Mouse (Mus musculus) forebrain, embryonic 10.5 days (tissue): ENCODE results near the gene Hdac4. TPM values are rescaled to one million over a fixed set of nuclear protein-coding genes. Genes with fewer than 3 reads are reported as not detected.

ENCODE experiments used
- DNase-seq: peaks from one replicate; pipeline ENCODE4 v3.0.0-alpha.2; 2017; ENCODE audit warnings: low spot score; ENCODE audit errors: extremely low spot score
- H3K27ac ChIP-seq: fragments of 300-500 bp; sonication (generic); 2 replicates; pipeline ENCODE4 v1.5.1; 2016; ENCODE audit warnings: mild to moderate bottlenecking
- H3K27me3 ChIP-seq: fragments of 300-500 bp; sonication (generic); 2 replicates; pipeline ENCODE4 v1.6.1; 2016; ENCODE audit warnings: mild to moderate bottlenecking; ENCODE audit not compliant: poor library complexity, severe bottlenecking
- H3K36me3 ChIP-seq: fragments of 300-500 bp; sonication (generic); replicated peaks from 2 replicates; pipeline ENCODE4 v1.6.1; 2016; ENCODE audit warnings: mild to moderate bottlenecking, moderate library complexity
- H3K4me1 ChIP-seq: fragments of 300-500 bp; sonication (generic); 2 replicates; pipeline ENCODE4 v1.6.1; 2016
- H3K4me3 ChIP-seq: fragments of 300-500 bp; sonication (generic); 2 replicates; pipeline ENCODE4 v1.5.1; 2016; ENCODE audit warnings: mild to moderate bottlenecking, moderate library complexity
- H3K9me3 ChIP-seq: fragments of 300-500 bp; sonication (generic); 2 replicates; pipeline ENCODE4 v1.6.1; 2016; ENCODE audit warnings: mild to moderate bottlenecking, moderate library complexity
- WGBS: fragments of 180-500 bp; shearing (Covaris S2); methylation state at CpG from one replicate; pipeline ENCODE4 v1.1.7; 2016; 5-methylcytosine and 5-hydroxymethylcytosine counted together
- polyA plus RNA-seq: library from polyadenylated mRNA; unstranded; fragments of >200 nt; fragmentation: Nextera tagmentation; extraction: Ambion mirVana; gene quantifications from 2 replicates; pipeline ENCODE4 v1.2.1, GENCODE M21; 2016

Hdac4 gene
- polyA plus RNA-seq, 1 experiment from 2014 or later, result 20.6 TPM

- Histone ChIP-seq H3K9me3 (no peaks in the 10 kb centered on the region), H3K27ac (no peak overlapping the region), H3K4me3 (no peak overlapping the region), H3K27me3 (no peaks in the 10 kb centered on the region), H3K4me1 (peaks cover 42% of the 10 kb centered on the region), H3K36me3 (no peaks in the 10 kb centered on the region)
- no peak for DNase-seq
- 93% methylated on average over 10 of the region's 10 CpGs for WGBS
Observed at GRCm38 (mm10) chr1:92082156-92082836, 113.2 kb downstream of the Hdac4 start.

- WGBS, result 93% methylated on average over 11 of the region's 11 CpGs
- no peak overlapping the region for H3K4me3 ChIP-seq
Observed at GRCm38 (mm10) chr1:92079982-92080537, 115.4 kb downstream of the Hdac4 start.

GRCm38 (mm10) chr1:92075312-92075711, 120.2 kb downstream of the Hdac4 start:
- 81% methylated on average over 6 of the region's 6 CpGs for WGBS
- no peaks in the 10 kb centered on the region for H3K36me3 ChIP-seq
- H3K4me1 ChIP-seq, result peaks cover 17% of the 10 kb centered on the region
- no peak for DNase-seq
- no peak overlapping the region for H3K4me3 ChIP-seq
- H3K27me3 ChIP-seq, result no peaks in the 10 kb centered on the region
- H3K27ac ChIP-seq, result no peak overlapping the region
- no peaks in the 10 kb centered on the region for H3K9me3 ChIP-seq

More at GRCm38 (mm10) chr1:92079982-92080537, 115.4 kb downstream of the Hdac4 start:
- Histone ChIP-seq H3K27me3 (no peaks in the 10 kb centered on the region), H3K36me3 (no peaks in the 10 kb centered on the region), H3K27ac (no peak overlapping the region), H3K9me3 (no peaks in the 10 kb centered on the region), H3K4me1 (peaks cover 34% of the 10 kb centered on the region)
- no peak for DNase-seq

DNA sequence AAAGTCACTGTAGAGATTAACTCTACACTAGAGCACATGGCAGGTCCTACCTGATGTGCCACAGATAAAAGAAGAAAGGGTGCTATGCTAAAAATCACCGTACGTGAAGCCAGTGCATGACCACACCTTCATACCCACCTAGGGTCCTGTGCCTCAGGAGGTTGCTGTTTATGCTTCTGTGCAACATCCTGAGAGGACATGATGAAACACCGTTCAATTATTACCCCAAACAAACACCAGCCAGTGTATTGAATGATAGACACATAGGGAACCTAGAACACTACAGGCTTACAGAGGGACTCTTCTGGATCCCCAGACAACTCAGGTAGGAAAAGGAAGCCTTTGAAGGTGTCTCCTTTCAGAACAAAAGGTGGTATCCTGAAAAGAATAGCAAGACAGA, 120.8 kb downstream of the Hdac4 start:
- 97% methylated on average over 3 of the region's 3 CpGs for WGBS
- no peak for DNase-seq
- Histone ChIP-seq H3K4me1 (peaks cover 23% of the 10 kb centered on the region), H3K36me3 (no peaks in the 10 kb centered on the region), H3K9me3 (no peaks in the 10 kb centered on the region), H3K4me3 (no peak overlapping the region), H3K27me3 (no peaks in the 10 kb centered on the region), H3K27ac (no peak overlapping the region)

GRCm38 (mm10) chr1:92069932-92070677, 125.4 kb downstream of the Hdac4 start:
- no peak overlapping the region for H3K4me3 ChIP-seq
- WGBS, result 27% methylated on average over 2 of the region's 2 CpGs
- no peak for DNase-seq
- peaks cover 16% of the 10 kb centered on the region for H3K4me1 ChIP-seq
- H3K9me3 ChIP-seq, result no peaks in the 10 kb centered on the region
- peak overlapping the region; percentile 65 for H3K27ac ChIP-seq
- H3K36me3 ChIP-seq, result no peaks in the 10 kb centered on the region
- H3K27me3 ChIP-seq, result no peaks in the 10 kb centered on the region

GRCm38 (mm10) chr1:92069464-92069863, 126.0 kb downstream of the Hdac4 start:
- WGBS, result 93% methylated on average over 7 of the region's 7 CpGs
- no peaks in the 10 kb centered on the region for H3K36me3 ChIP-seq
- H3K4me1 ChIP-seq, result peaks cover 16% of the 10 kb centered on the region
- H3K27ac ChIP-seq, result peak overlapping the region; percentile 65; the same call in 1 of the 2 replicates
- no peaks in the 10 kb centered on the region for H3K9me3 ChIP-seq
- H3K4me3 ChIP-seq, result no peak overlapping the region
- H3K27me3 ChIP-seq, result no peaks in the 10 kb centered on the region
- no peak for DNase-seq

- Histone ChIP-seq H3K36me3 (no peaks in the 10 kb centered on the region), H3K27me3 (no peaks in the 10 kb centered on the region), H3K4me1 (peaks cover 34% of the 10 kb centered on the region), H3K9me3 (no peaks in the 10 kb centered on the region), H3K27ac (no peak overlapping the region), H3K4me3 (no peak overlapping the region)
- no peak for DNase-seq
- WGBS, result 76% methylated on average over 5 of the region's 5 CpGs
Observed at GRCm38 (mm10) chr1:92064307-92064706, 131.2 kb downstream of the Hdac4 start.

DNA sequence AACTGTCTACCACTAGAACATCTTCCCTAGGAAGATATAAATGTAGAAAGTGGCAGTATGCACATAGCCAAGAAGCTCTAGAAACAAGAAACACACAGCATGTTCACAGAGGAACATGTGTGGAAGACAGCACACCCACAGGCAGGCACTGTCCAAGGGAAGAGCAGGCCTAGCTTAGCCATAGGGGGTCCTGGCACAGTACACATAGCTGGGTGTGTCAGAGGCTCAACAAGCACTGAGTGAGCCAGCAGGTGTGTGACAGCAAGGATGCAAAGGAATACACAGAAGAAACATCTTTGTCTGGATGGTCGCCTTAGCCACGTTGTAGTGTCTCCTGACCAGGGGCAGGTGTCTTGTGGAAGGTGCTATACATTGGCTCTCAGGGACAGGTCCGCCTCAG, 132.2 kb downstream of the Hdac4 start:
- H3K36me3 ChIP-seq, result no peaks in the 10 kb centered on the region
- no peak for DNase-seq
- no peaks in the 10 kb centered on the region for H3K9me3 ChIP-seq
- no peak overlapping the region for H3K27ac ChIP-seq
- WGBS, result 91% methylated on average over 3 of the region's 3 CpGs
- no peak overlapping the region for H3K4me3 ChIP-seq
- H3K27me3 ChIP-seq, result no peaks in the 10 kb centered on the region
- peaks cover 30% of the 10 kb centered on the region for H3K4me1 ChIP-seq

DNA sequence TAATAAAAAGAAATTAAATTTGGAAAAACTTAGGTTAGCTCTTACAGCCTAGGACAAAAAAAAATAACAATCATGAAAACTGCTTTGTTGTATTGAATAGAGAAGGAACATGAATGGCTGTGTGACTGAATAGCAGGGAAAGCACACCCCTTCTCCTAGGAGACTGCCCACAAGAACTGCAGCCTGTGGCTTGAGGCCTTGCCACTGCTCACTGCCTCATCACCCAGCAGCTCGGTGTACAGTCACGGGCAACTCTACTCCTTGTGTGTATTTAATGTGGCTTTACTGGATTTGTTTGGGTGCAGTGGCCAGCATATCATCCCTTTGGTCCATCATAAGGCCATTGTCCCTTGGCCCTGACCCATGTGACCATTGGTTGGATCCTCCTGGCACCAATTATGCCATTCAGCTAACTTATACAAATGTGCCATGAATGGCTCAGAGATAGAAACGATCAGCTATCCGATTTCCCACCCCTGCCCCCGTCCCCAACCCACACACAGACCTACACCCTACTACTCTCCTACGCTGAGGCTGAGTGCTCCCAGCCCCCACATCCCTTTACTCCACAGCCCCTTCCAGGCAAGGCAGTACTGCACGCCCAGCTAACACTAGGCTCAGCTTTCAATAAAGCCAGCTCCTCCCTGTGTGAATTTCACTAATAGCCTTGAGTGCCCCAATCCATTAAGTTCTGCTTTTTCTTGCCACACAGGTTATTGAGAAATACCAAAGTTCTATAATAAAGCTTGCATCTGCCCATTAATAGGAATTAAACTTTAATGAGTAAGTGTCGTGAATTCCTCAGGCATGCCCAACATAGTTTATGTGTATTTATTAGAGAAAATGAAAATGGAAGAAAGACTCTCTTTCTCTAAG, 134.1 kb downstream of the Hdac4 start:
- no peaks in the 10 kb centered on the region for H3K36me3 ChIP-seq
- no peak overlapping the region for H3K4me3 ChIP-seq
- 57% methylated on average over 8 of the region's 8 CpGs for WGBS
- no peak for DNase-seq
- no peaks in the 10 kb centered on the region for H3K27me3 ChIP-seq
- no peaks in the 10 kb centered on the region for H3K9me3 ChIP-seq
- H3K27ac ChIP-seq, result peak overlapping the region; percentile 56; the same call in 1 of the 2 replicates
- peaks cover 30% of the 10 kb centered on the region for H3K4me1 ChIP-seq

- peaks cover 32% of the 10 kb centered on the region for H3K4me1 ChIP-seq
- no peak overlapping the region for H3K27ac ChIP-seq
- H3K27me3 ChIP-seq, result no peaks in the 10 kb centered on the region
- DNase-seq, result no peak
- H3K4me3 ChIP-seq, result no peak overlapping the region
- WGBS, result 81% methylated on average over 4 of the region's 4 CpGs
- no peaks in the 10 kb centered on the region for H3K9me3 ChIP-seq
- no peaks in the 10 kb centered on the region for H3K36me3 ChIP-seq
Observed at GRCm38 (mm10) chr1:92060532-92061064, 134.9 kb downstream of the Hdac4 start.

GRCm38 (mm10) chr1:92059571-92059970, 135.9 kb downstream of the Hdac4 start:
- no peak overlapping the region for H3K4me3 ChIP-seq
- DNase-seq, result no peak
- H3K36me3 ChIP-seq, result no peaks in the 10 kb centered on the region
- no peaks in the 10 kb centered on the region for H3K27me3 ChIP-seq
- peaks cover 38% of the 10 kb centered on the region for H3K4me1 ChIP-seq
- no peaks in the 10 kb centered on the region for H3K9me3 ChIP-seq
- WGBS, result 91% methylated on average over 1 of the region's 1 CpGs
- H3K27ac ChIP-seq, result no peak overlapping the region

- DNase-seq, result no peak
- no peak overlapping the region for H3K4me3 ChIP-seq
- 82% methylated on average over 5 of the region's 5 CpGs for WGBS
- no peak overlapping the region for H3K27ac ChIP-seq
- H3K36me3 ChIP-seq, result no peaks in the 10 kb centered on the region
- H3K27me3 ChIP-seq, result no peaks in the 10 kb centered on the region
- peaks cover 38% of the 10 kb centered on the region for H3K4me1 ChIP-seq
- no peaks in the 10 kb centered on the region for H3K9me3 ChIP-seq
Observed at GRCm38 (mm10) chr1:92058731-92059425, 136.6 kb downstream of the Hdac4 start.
